Mouse (Mus musculus): ENCODE data around the gene Rexo4. TPM values are rescaled to one million over a fixed set of nuclear protein-coding genes. Genes with fewer than 3 reads are reported as not detected.

The Rexo4 gene
- polyA plus RNA-seq, 1 experiment, result 22.8 TPM

DNA sequence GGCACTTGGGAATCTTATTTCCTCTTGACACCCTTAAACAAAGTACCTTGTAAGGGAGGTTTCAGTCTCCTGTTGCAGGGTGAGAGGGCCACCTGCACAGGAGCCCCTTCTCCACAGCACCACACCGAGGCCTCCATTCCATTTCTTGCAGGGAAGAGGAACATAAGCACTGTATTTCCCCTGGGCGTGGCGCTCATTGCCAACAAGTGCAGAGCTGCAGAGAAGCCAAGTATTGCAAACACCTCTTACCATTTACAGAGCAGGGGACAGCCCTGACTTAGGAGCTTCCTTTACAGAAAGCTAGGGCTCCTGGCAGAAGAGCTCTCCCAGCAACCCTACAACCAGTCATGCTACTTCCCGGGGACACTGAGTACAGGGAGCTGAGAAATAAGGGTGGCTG, 12.0 kb downstream of the Rexo4 start:
- TF ChIP-seq POLR2A (IDR thresholded peaks at IDR 0.05; ENCODE audit: low read depth, low read length), result no peak
- no peak for TF ChIP-seq CTCF (IDR thresholded peaks at IDR 0.05; ENCODE audit: extremely low read depth, insufficient read depth, insufficient read length, insufficient replicate concordance)

DNA sequence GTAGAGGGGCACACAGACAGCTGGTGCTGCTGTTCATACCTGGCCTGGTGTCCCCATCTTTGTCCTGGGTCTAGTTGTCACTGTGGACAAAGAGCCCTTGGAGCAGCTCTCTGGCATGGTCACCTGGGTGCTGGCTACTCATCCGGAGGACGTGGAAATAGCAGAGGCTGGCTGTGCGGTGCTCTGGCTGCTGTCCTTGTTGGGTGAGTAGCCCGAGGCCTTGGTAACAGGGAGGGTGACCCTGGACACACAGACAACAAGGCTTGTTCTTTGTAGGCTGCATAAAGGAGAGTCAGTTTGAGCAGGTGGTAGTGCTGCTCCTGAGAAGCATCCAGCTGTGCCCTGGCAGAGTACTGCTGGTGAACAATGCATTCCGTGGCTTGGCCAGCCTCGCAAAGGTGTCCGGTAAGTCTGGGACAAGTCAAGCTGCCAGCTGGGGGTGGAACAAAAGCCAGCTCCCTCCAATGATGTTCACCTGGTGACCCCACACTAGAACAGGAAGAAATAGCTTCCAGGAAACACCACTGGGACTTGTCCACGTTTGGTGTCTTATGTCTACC, 12.8 kb downstream of the Rexo4 start:
- TF ChIP-seq CTCF (IDR thresholded peaks at IDR 0.05; ENCODE audit: extremely low read depth, insufficient read depth, insufficient read length, insufficient replicate concordance) (no peak), POLR2A (IDR thresholded peaks at IDR 0.05; ENCODE audit: low read depth, low read length) (no peak)
- Histone ChIP-seq H3K36me3 (ENCODE audit: control insufficient read depth, insufficient read depth, low read length) (peaks cover 34% of the 10 kb centered on the region), H3K27me3 (ENCODE audit: control insufficient read depth, insufficient read depth, low read length) (no peaks in the 10 kb centered on the region), H3K4me1 (ENCODE audit: control insufficient read depth, insufficient read depth, insufficient read length) (no peaks in the 10 kb centered on the region), H3K27ac (ENCODE audit: insufficient read depth, low read length) (no peak overlapping the region), H3K4me3 (ENCODE audit: extremely low read depth, insufficient read depth, insufficient read length) (no peak overlapping the region)
- 88% methylated on average over 8 of the region's 8 CpGs for WGBS
- DNase-seq (ENCODE audit: low read depth in 1 of 2, low spot score in 2 of 2), result no peak

More for the DNA sequence above, 12.0 kb downstream of the Rexo4 start:
- 85% methylated on average over 4 of the region's 4 CpGs for WGBS
- Histone ChIP-seq H3K4me1 (ENCODE audit: control insufficient read depth, insufficient read depth, insufficient read length) (no peaks in the 10 kb centered on the region), H3K36me3 (ENCODE audit: control insufficient read depth, insufficient read depth, low read length) (peaks cover 36% of the 10 kb centered on the region), H3K4me3 (ENCODE audit: extremely low read depth, insufficient read depth, insufficient read length) (no peak overlapping the region), H3K27ac (ENCODE audit: insufficient read depth, low read length) (no peak overlapping the region), H3K27me3 (ENCODE audit: control insufficient read depth, insufficient read depth, low read length) (no peaks in the 10 kb centered on the region)
- no peak for DNase-seq (ENCODE audit: low read depth in 1 of 2, low spot score in 2 of 2)

DNA sequence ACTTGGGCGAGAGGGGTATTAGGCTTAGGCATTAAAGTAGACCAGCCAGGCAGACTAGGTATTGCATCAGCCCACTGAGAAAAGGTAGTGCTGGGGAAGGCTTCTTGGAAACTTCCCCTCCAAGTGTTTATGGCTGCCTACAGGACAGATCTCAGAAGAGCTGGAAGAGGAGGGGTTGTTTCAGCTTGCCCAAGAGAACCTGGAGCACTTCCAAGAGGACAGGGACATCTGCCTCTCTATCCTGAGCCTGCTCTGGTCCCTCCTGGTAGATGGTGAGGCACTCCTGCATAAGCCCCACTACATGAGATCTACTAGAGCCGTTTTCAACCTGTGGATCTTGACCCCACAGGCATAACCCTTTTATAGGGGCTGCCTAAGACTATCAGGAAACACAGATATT, 13.8 kb downstream of the Rexo4 start:
- no peak for DNase-seq (ENCODE audit: low read depth in 1 of 2, low spot score in 2 of 2)
- Histone ChIP-seq H3K27me3 (ENCODE audit: control insufficient read depth, insufficient read depth, low read length) (no peaks in the 10 kb centered on the region), H3K4me3 (ENCODE audit: extremely low read depth, insufficient read depth, insufficient read length) (no peak overlapping the region), H3K27ac (ENCODE audit: insufficient read depth, low read length) (no peak overlapping the region), H3K4me1 (ENCODE audit: control insufficient read depth, insufficient read depth, insufficient read length) (no peaks in the 10 kb centered on the region), H3K36me3 (ENCODE audit: control insufficient read depth, insufficient read depth, low read length) (peaks cover 28% of the 10 kb centered on the region)
- 83% methylated on average over 2 of the region's 2 CpGs for WGBS
- TF ChIP-seq CTCF (IDR thresholded peaks at IDR 0.05; ENCODE audit: extremely low read depth, insufficient read depth, insufficient read length, insufficient replicate concordance) (no peak), POLR2A (IDR thresholded peaks at IDR 0.05; ENCODE audit: low read depth, low read length) (no peak)

DNA sequence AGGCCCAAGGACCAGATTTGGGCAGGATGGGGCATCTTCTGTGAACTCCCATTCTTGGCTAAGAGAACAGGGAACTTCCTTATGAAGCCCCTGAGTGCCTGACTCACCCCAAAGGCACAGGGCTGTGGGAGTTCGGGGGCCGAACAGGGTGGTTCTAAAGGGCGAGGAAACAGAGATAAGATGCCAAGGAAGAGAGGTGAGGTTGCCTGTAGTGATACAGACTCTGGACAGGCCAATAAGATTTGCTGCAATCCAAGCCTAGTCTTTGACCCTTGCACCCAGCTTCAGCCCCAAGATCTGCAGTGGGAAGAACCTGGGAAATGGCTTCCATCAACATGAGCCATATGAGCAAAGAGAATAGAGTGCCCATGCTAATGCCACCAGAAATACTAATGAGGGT, 20.9 kb downstream of the Rexo4 start:
- Histone ChIP-seq H3K36me3 (ENCODE audit: control insufficient read depth, insufficient read depth, low read length) (peaks cover 2% of the 10 kb centered on the region; the same call in 1 of the 2 replicates), H3K27me3 (ENCODE audit: control insufficient read depth, insufficient read depth, low read length) (no peaks in the 10 kb centered on the region), H3K4me1 (ENCODE audit: control insufficient read depth, insufficient read depth, insufficient read length) (no peaks in the 10 kb centered on the region), H3K27ac (ENCODE audit: insufficient read depth, low read length) (no peak overlapping the region), H3K4me3 (ENCODE audit: extremely low read depth, insufficient read depth, insufficient read length) (no peak overlapping the region)
- WGBS, result 81% methylated on average over 3 of the region's 3 CpGs
- TF ChIP-seq CTCF (IDR thresholded peaks at IDR 0.05; ENCODE audit: extremely low read depth, insufficient read depth, insufficient read length, insufficient replicate concordance) (no peak), POLR2A (IDR thresholded peaks at IDR 0.05; ENCODE audit: low read depth, low read length) (no peak)
- no peak for DNase-seq (ENCODE audit: low read depth in 1 of 2, low spot score in 2 of 2)

DNA sequence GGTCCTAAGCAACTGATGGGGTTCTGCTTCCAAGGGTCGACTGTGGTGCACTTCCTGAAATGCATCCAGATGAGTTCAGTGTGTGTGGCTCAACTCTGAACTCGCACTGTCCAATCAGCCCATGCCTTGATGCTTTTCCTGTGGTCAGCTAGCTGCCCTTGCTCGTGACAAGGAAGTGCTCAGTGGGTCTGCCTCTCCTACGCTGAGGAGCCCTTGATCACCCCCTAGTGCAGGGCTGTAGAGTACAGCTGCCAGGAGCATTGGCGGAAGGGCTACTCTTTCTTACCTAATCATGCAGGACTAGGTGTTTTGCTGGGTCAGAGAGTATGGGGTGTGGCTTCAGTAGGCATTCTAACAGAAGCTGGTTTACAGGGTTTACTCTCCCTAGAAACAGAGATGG, 22.6 kb downstream of the Rexo4 start:
- 39% methylated on average over 5 of the region's 5 CpGs for WGBS
- Histone ChIP-seq H3K4me1 (ENCODE audit: control insufficient read depth, insufficient read depth, insufficient read length) (peaks cover under 1% of the 10 kb centered on the region; the same call in 1 of the 2 replicates), H3K27ac (ENCODE audit: insufficient read depth, low read length) (no peak overlapping the region), H3K36me3 (ENCODE audit: control insufficient read depth, insufficient read depth, low read length) (no peaks in the 10 kb centered on the region), H3K27me3 (ENCODE audit: control insufficient read depth, insufficient read depth, low read length) (no peaks in the 10 kb centered on the region), H3K4me3 (ENCODE audit: extremely low read depth, insufficient read depth, insufficient read length) (no peak overlapping the region)
- TF ChIP-seq POLR2A (IDR thresholded peaks at IDR 0.05; ENCODE audit: low read depth, low read length) (no peak), CTCF (IDR thresholded peaks at IDR 0.05; ENCODE audit: extremely low read depth, insufficient read depth, insufficient read length, insufficient replicate concordance) (peak; percentile 24; the same call in 1 of the 2 replicates)
- no peak for DNase-seq (ENCODE audit: low read depth in 1 of 2, low spot score in 2 of 2)

DNA sequence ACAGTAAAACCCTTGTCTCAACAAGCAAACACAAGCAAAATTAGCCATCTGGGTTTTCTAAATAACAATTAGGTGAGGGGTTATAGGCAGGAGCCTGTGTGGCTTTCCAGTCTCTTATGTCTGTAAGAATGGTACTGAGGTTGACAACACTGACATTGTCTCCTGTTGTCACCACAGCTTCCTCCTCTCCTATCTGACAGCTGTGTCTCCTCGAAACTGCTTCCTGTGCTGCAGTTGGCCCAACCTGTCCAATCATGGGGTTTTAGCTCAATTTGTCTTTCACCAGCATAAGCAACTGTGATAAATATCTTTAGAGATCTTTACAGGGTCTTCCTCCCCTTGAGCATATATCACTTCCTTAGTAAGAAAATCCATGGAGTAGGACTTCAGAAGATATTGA, 27.8 kb downstream of the Rexo4 start:
- H3K27ac ChIP-seq (ENCODE audit: insufficient read depth, low read length), result no peak overlapping the region
- DNase-seq (ENCODE audit: low read depth in 1 of 2, low spot score in 2 of 2), result no peak
- WGBS, result 11% methylated on average over 1 of the region's 1 CpGs

DNA sequence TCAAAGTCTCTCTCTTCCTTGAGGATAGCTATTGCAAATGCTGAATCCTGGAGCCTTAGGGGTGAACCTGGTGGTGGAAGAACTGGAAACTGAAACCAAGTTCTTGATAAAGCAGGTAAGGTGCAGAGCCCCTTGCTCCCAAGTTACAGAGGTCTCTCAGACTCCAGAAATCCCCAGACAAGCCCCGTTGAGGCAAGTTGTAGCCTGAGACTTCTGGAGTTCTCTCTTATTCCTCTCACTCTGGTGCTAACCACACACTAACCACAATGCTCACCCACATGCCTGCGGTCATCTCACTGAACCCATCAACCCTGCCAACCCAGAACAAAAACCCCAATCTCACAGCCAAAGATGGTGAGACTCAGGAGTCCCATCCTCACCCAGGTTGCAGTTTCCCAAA, 28.9 kb downstream of the Rexo4 start:
- Histone ChIP-seq H3K27ac (ENCODE audit: insufficient read depth, low read length) (no peak overlapping the region), H3K27me3 (ENCODE audit: control insufficient read depth, insufficient read depth, low read length) (no peaks in the 10 kb centered on the region), H3K4me3 (ENCODE audit: extremely low read depth, insufficient read depth, insufficient read length) (no peak overlapping the region), H3K4me1 (ENCODE audit: control insufficient read depth, insufficient read depth, insufficient read length) (peaks cover 7% of the 10 kb centered on the region; the same call in 1 of the 2 replicates), H3K36me3 (ENCODE audit: control insufficient read depth, insufficient read depth, low read length) (no peaks in the 10 kb centered on the region)
- no peak for DNase-seq (ENCODE audit: low read depth in 1 of 2, low spot score in 2 of 2)
- TF ChIP-seq POLR2A (IDR thresholded peaks at IDR 0.05; ENCODE audit: low read depth, low read length), result no peak
- TF ChIP-seq CTCF (IDR thresholded peaks at IDR 0.05; ENCODE audit: extremely low read depth, insufficient read depth, insufficient read length, insufficient replicate concordance), result no peak
- WGBS, result 17% methylated on average over 2 of the region's 2 CpGs

More for the DNA sequence above, 27.8 kb downstream of the Rexo4 start:
- TF ChIP-seq CTCF (IDR thresholded peaks at IDR 0.05; ENCODE audit: extremely low read depth, insufficient read depth, insufficient read length, insufficient replicate concordance) (no peak), POLR2A (IDR thresholded peaks at IDR 0.05; ENCODE audit: low read depth, low read length) (no peak)
- Histone ChIP-seq H3K27me3 (ENCODE audit: control insufficient read depth, insufficient read depth, low read length) (no peaks in the 10 kb centered on the region), H3K4me3 (ENCODE audit: extremely low read depth, insufficient read depth, insufficient read length) (no peak overlapping the region), H3K4me1 (ENCODE audit: control insufficient read depth, insufficient read depth, insufficient read length) (peaks cover 7% of the 10 kb centered on the region; the same call in 1 of the 2 replicates), H3K36me3 (ENCODE audit: control insufficient read depth, insufficient read depth, low read length) (no peaks in the 10 kb centered on the region)

Measured in spleen, adult 2 months (tissue).